Comparison of ENCODE assay signal across 15 mouse cellular contexts in the genomic region with DNA sequence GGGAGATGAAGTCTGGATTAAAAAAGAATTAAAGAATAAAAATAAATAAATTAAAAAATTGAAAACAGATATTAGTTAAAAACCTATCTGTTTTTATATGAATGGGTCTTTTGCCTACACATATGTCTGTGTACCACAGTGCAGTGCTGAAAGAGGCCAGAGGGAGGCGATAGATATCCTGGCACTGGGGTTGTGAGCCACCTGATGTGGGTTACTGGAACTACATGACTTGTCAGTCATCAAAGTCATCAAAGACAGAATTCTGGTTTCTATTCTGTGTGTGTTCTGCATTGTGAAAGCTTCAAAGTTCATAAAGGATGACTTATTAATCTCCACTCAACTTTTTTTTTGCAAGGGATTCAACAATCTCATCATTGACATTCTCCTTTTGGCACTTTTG. TPM values are rescaled to one million over a fixed set of nuclear protein-coding genes. Genes with fewer than 3 reads are reported as not detected.
DNase-seq lines count a peak whose midpoint lies in the region; ATAC-seq and TF ChIP-seq lines count a peak whose summit lies in the region.
"Had no signal": no experiment of that assay in that cellular context is flagged by ENCODE, and none has a peak within 500 bp of the region (broad histone marks: within the 10 kb centered on the region; RNA-seq: fewer than 3 reads in every experiment).

No protein-coding gene starts in this region.

- no peak overlapping the region for H3K4me2 ChIP-seq in heart, postnatal 0 days (ENCODE audit: low read depth, low read length)
- H3K4me2 ChIP-seq in lung, embryonic 14.5 days = no peak overlapping the region

- H3K27ac ChIP-seq in heart, postnatal 0 days (ENCODE audit: low read depth) = no peak overlapping the region
- no peak overlapping the region for H3K27ac ChIP-seq in heart, embryonic 10.5 days
- no peak overlapping the region for H3K27ac ChIP-seq in lung, embryonic 14.5 days (ENCODE audit: low read depth)
- no peak overlapping the region for H3K27ac ChIP-seq in ES-E14 (ENCODE audit: insufficient read depth, low read depth, low read length, poor library complexity, severe bottlenecking)

- no peak for ATAC-seq in heart, postnatal 0 days (ENCODE audit: insufficient read depth, low read depth)
- ATAC-seq in lung, embryonic 14.5 days (ENCODE audit: insufficient read depth) = no peak
- ATAC-seq: CD4-positive, CD25-positive, alpha-beta regulatory T cell, adult 4 months had no signal

- no peak for DNase-seq in heart, postnatal 0 days (ENCODE audit: low spot score)
- no peak for DNase-seq in heart, embryonic 10.5 days (ENCODE audit: low spot score)
- no peak for DNase-seq in lung, embryonic 14.5 days
- DNase-seq in lung, adult 18-20 months = no peak
- DNase-seq in ES-E14 (ENCODE audit: low read depth, low spot score) = peak; percentile 43
- DNase-seq in kidney, postnatal 14 days = peak; percentile 21
- no peak for DNase-seq in yolk sac, embryonic 10.5 days (ENCODE audit: low spot score)
- no peak for DNase-seq in spleen, postnatal 10 days (ENCODE audit: low spot score in 2 of 2)
- DNase-seq: midbrain, embryonic 14.5 days; right cerebral cortex, postnatal 4 days had no signal

- no peak for TF ChIP-seq EP300 in heart, postnatal 0 days (IDR thresholded peaks at IDR 0.05; ENCODE audit: low read depth)

- in situ Hi-C loops in ES-E14 (cut with MboI; ENCODE audit: low sequenced_read_pairs in 2 of 2, unreplicated experiment in 2 of 2) = no loop called here

- no peaks in the 10 kb centered on the region for H3K4me1 ChIP-seq in heart, postnatal 0 days (ENCODE audit: control insufficient read depth, insufficient read depth)
- H3K4me1 ChIP-seq in heart, embryonic 10.5 days = no peaks in the 10 kb centered on the region
- no peaks in the 10 kb centered on the region for H3K4me1 ChIP-seq in lung, embryonic 14.5 days (ENCODE audit: insufficient read depth)
- H3K4me1 ChIP-seq in ES-E14 (ENCODE audit: control insufficient read depth in 2 of 2, insufficient read depth in 2 of 2, low read length in 2 of 2, poor library complexity in 1 of 2) = no peaks in the 10 kb centered on the region

- H3K27me3 ChIP-seq in heart, postnatal 0 days (ENCODE audit: control insufficient read depth, insufficient read depth, low read length) = no peaks in the 10 kb centered on the region
- H3K27me3 ChIP-seq in heart, embryonic 10.5 days (ENCODE audit: insufficient read depth, poor library complexity, severe bottlenecking) = no peaks in the 10 kb centered on the region
- no peaks in the 10 kb centered on the region for H3K27me3 ChIP-seq in lung, embryonic 14.5 days (ENCODE audit: insufficient read depth, low read length)

- no peaks in the 10 kb centered on the region for H3K9me3 ChIP-seq in heart, postnatal 0 days (replicated peaks; ENCODE audit: control insufficient read depth, low read length)
- H3K9me3 ChIP-seq in heart, embryonic 10.5 days = no peaks in the 10 kb centered on the region
- no peaks in the 10 kb centered on the region for H3K9me3 ChIP-seq in lung, embryonic 14.5 days (ENCODE audit: low read depth, low read length)
- no peaks in the 10 kb centered on the region for H3K9me3 ChIP-seq in ES-E14 (ENCODE audit: control insufficient read depth, insufficient read depth, low read depth, low read length)

- peak; percentile 25 for TF ChIP-seq CTCF in heart, postnatal 0 days (IDR thresholded peaks at IDR 0.05; ENCODE audit: low read depth)
- peak; percentile 33; the same call in 1 of the 2 replicates for TF ChIP-seq CTCF in lung, embryonic 14.5 days (IDR thresholded peaks at IDR 0.05; ENCODE audit: low read depth)

- no peak overlapping the region for H3K4me3 ChIP-seq in heart, postnatal 0 days (ENCODE audit: low read depth, low read length)
- H3K4me3 ChIP-seq in heart, embryonic 10.5 days = no peak overlapping the region
- no peak overlapping the region for H3K4me3 ChIP-seq in lung, embryonic 14.5 days (ENCODE audit: low read depth, low read length)
- H3K4me3 ChIP-seq in ES-E14 (ENCODE audit: insufficient read depth in 1 of 2, low read depth in 1 of 2, low read length in 2 of 2, poor library complexity in 1 of 2, severe bottlenecking in 1 of 2) = no peak overlapping the region

- WGBS in heart, postnatal 0 days = 22% methylated on average over 1 of the region's 1 CpGs
- WGBS in heart, embryonic 10.5 days = 17% methylated on average over 1 of the region's 1 CpGs
- 4% methylated on average over 1 of the region's 1 CpGs for WGBS in lung, embryonic 14.5 days

- no peak overlapping the region for H3K9ac ChIP-seq in heart, postnatal 0 days (replicated peaks; ENCODE audit: low read depth, low read length)
- H3K9ac ChIP-seq in lung, embryonic 14.5 days = no peak overlapping the region
- H3K9ac ChIP-seq in ES-E14 (ENCODE audit: insufficient read depth, low read depth, low read length, poor library complexity, severe bottlenecking) = no peak overlapping the region

- no peaks in the 10 kb centered on the region for H3K36me3 ChIP-seq in heart, postnatal 0 days (replicated peaks; ENCODE audit: control insufficient read depth, insufficient read depth, low read length)
- H3K36me3 ChIP-seq in heart, embryonic 10.5 days = no peaks in the 10 kb centered on the region
- H3K36me3 ChIP-seq in lung, embryonic 14.5 days (ENCODE audit: insufficient read depth) = no peaks in the 10 kb centered on the region
- H3K36me3 ChIP-seq in ES-E14 (ENCODE audit: control insufficient read depth, insufficient read depth, low read length, poor library complexity, severe bottlenecking) = no peaks in the 10 kb centered on the region

TF ChIP-seq in ES-E14, 5 proteins besides CTCF, POLR2A, EP300 and RAD21:
- TF ChIP-seq CHD2 (IDR thresholded peaks at IDR 0.05; ENCODE audit: low read depth, low read length) = no peak
- 0 out of 2 replicates have a peak, but pooled peaks have one; percentile 43 for TF ChIP-seq ZC3H11A (IDR thresholded peaks at IDR 0.05; ENCODE audit: borderline replicate concordance, low read depth, low read length)

RNA-seq across cellular contexts. Expression of gene 4931417E11Rik, which starts 43.4 kb away (rescaled TPM):
- not detected in 2 replicates for total RNA-seq in heart, postnatal 0 days (2014; rRNA removed; ENCODE audit: low replicate concordance)
- polyA plus RNA-seq in heart, postnatal 0 days (2015; fragmentation: Nextera tagmentation; extraction: Ambion mirVana) = not detected in 2 replicates
- polyA plus RNA-seq in heart, embryonic 10.5 days (2016; fragmentation: Nextera tagmentation; extraction: Ambion mirVana) = not detected in 2 replicates
- not detected in 2 replicates for polyA plus RNA-seq in lung, embryonic 14.5 days (2014; fragmentation: Nextera tagmentation; extraction: Ambion mirVana)
- not detected in 2 replicates for total RNA-seq in ES-E14 (2012; rRNA removed)
- total RNA-seq: left cerebral cortex, postnatal 14 days; neutrophil, adult 5-6 weeks had no signal
- polyA plus RNA-seq: CD4-positive, CD25-positive, alpha-beta regulatory T cell, adult 4 months; heart, embryonic 14.5 days; lung, embryonic 16.5 days; midbrain, embryonic 14.5 days had no signal

Comparison
In these comparisons a context has a peak if more than half of its experiments do, and no peak if none do; other contexts are left out.
1. DNase-seq: peak in ES-E14 (single experiment) and kidney, postnatal 14 days (single experiment); none in heart, postnatal 0 days (single experiment), heart, embryonic 10.5 days (single experiment), lung, embryonic 14.5 days (single experiment), lung, adult 18-20 months (0 of 2), yolk sac, embryonic 10.5 days (single experiment) and spleen, postnatal 10 days (0 of 2).